In genomic region chr1:153386271-153387069, GRCm38 (mm10) we compare ENCODE assay signal across 8 mouse cellular contexts. TPM values are rescaled to one million over a fixed set of nuclear protein-coding genes. Genes with fewer than 3 reads are reported as not detected.
DNase-seq lines count a peak whose midpoint lies in the region; ATAC-seq and TF ChIP-seq lines count a peak whose summit lies in the region.

No protein-coding gene starts in this region.

- H3K4me3 ChIP-seq in cortical plate, adult 2 months (ENCODE audit: insufficient read depth, low read length), result no peak overlapping the region

- peak; percentile 98 for ATAC-seq in inflammation-experienced regulatory T-cells, adult 6 months

- no peak overlapping the region for H3K27ac ChIP-seq in cortical plate, adult 2 months (ENCODE audit: insufficient read depth, low read length)

- no peaks in the 10 kb centered on the region for H3K4me1 ChIP-seq in cortical plate, adult 2 months (ENCODE audit: control insufficient read depth, insufficient read depth, low read length)

- peak; percentile 93 for TF ChIP-seq CTCF in cortical plate, adult 2 months (IDR thresholded peaks at IDR 0.05; ENCODE audit: extremely low read depth, insufficient read depth, low read length)

- DNase-seq in ZHBTc4 (ENCODE audit: low read depth, low spot score), result peak; percentile 93
- peak; percentile 82 for DNase-seq in gastrocnemius, postnatal 10 days
- peak; percentile 38 to 78 for DNase-seq in left cerebral cortex, adult 9 months (ENCODE audit: low spot score in 2 of 2)
- peak; percentile 76 for DNase-seq in mesoderm, embryonic 11.5 days (ENCODE audit: low read depth, low spot score)
- peak; percentile 84 for DNase-seq in right cerebral cortex, postnatal 4 days
- peak; percentile 78 for DNase-seq in yolk sac, embryonic 10.5 days (ENCODE audit: low spot score)

- TF ChIP-seq POLR2A in cortical plate, adult 2 months (IDR thresholded peaks at IDR 0.05; ENCODE audit: extremely low read depth, insufficient read depth, low read length), result no peak

RNA-seq across cellular contexts. Expression of gene Shcbp1l, which starts 38.5 kb away (rescaled TPM):
- 3.5 and 4.2 TPM in 2 replicates for polyA plus RNA-seq in cortical plate, adult 2 months (2012; rRNA removed)
- total RNA-seq in gastrocnemius, postnatal 10 days (2021), result not detected
- under 1 TPM; 0.28 to 0.54 (median 0.52) TPM for polyA plus RNA-seq in inflammation-experienced regulatory T-cells, adult 6 months (2017; shearing (Covaris generic))

RNA-seq across cellular contexts. Expression of gene Lamc1, which starts 53.9 kb away (rescaled TPM):
- 23.2 TPM in 2 replicates for polyA plus RNA-seq in cortical plate, adult 2 months (2012; rRNA removed)
- total RNA-seq in gastrocnemius, postnatal 10 days (2021), result 100 to 1,000 TPM; 296 to 324 TPM
- polyA plus RNA-seq in inflammation-experienced regulatory T-cells, adult 6 months (2017; shearing (Covaris generic)), result 10 to 100 TPM in 1 of 3 experiments, 1 to 10 TPM in 2; 6.2 to 11.7 (median 8.9) TPM
